26 mouse cellular contexts compared by ENCODE assay signal in the genomic region with DNA sequence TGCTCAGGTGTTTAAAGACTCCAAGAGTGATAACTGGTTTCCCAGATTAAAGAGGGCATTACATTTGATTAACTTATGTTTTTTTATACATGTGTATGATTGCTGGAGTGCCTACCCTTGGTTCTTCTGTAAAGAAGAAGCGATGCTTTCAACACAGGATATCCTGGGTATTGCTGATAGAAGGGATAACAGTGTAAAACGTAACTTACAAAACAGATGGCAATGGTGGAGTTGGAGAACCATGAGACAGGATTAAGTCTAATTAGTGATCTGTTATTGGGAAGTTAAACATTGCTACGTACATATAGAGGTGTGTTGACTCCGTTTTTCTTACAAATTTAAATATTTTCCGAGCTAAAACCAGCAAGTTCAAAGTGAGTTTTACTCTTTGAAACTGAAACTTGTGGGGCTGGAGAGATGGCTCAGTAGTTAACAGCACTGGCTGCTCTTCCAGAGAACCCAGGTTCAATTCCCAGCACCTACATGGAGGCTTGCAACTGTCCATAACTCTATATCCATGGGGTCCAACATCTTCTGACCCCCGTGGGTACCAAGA. TPM values are rescaled to one million over a fixed set of nuclear protein-coding genes. Genes with fewer than 3 reads are reported as not detected.
DNase-seq lines count a peak whose midpoint lies in the region; ATAC-seq lines count a peak whose summit lies in the region.
"Had no signal": no experiment of that assay in that cellular context is flagged by ENCODE, and none has a peak within 500 bp of the region (broad histone marks: within the 10 kb centered on the region; RNA-seq: fewer than 3 reads in every experiment).

No protein-coding gene starts in this region.

- no peaks in the 10 kb centered on the region for H3K27me3 ChIP-seq in limb, embryonic 10.5 days (ENCODE audit: low read depth, poor library complexity, severe bottlenecking)
- H3K27me3 ChIP-seq: embryonic facial prominence, embryonic 12.5 days; forebrain, embryonic 12.5 days; Patski had no signal

- no peaks in the 10 kb centered on the region for H3K9me3 ChIP-seq in limb, embryonic 10.5 days (replicated peaks)
- H3K9me3 ChIP-seq: embryonic facial prominence, embryonic 12.5 days; forebrain, embryonic 10.5 days; forebrain, embryonic 12.5 days; G1E had no signal

- H3K36me3 ChIP-seq in limb, embryonic 10.5 days: peaks cover 16% of the 10 kb centered on the region
- H3K36me3 ChIP-seq: forebrain, embryonic 12.5 days had no signal

- DNase-seq in CD4-positive helper T cell, adult 2 months (ENCODE audit: low read depth, low spot score): peak; percentile 39
- DNase-seq in naive thymus-derived CD4-positive, alpha-beta T cell, adult 2 months (ENCODE audit: low read depth): peak; percentile 45
- no peak for DNase-seq in thymus, postnatal 25 days
- DNase-seq in limb, embryonic 10.5 days (ENCODE audit: low spot score): no peak
- DNase-seq in adrenal gland, postnatal 14 days: no peak
- DNase-seq in cerebellum, postnatal 10 days: no peak
- DNase-seq: adrenal gland, adult 8-10 months; adrenal gland, postnatal 25 days; B cell, adult 2 months; cerebellum, adult 11 months; cerebellum, adult 18-20 months; cerebellum, adult 8-10 months; cerebellum, adult 9-11 months; cerebellum, postnatal 25 days had no signal

- WGBS in limb, embryonic 10.5 days: 90% methylated on average over 6 of the region's 6 CpGs

- peaks cover 9% of the 10 kb centered on the region for H3K4me1 ChIP-seq in limb, embryonic 10.5 days

- no peak overlapping the region for H3K27ac ChIP-seq in limb, embryonic 10.5 days
- H3K27ac ChIP-seq: embryonic facial prominence, embryonic 10.5 days; embryonic facial prominence, embryonic 12.5 days; forebrain, embryonic 10.5 days; forebrain, embryonic 12.5 days had no signal

- peak; percentile 22 for ATAC-seq in CD4-positive, CD25-positive, alpha-beta regulatory T cell, adult 4 months
- peak; percentile 29 for ATAC-seq in granulocyte monocyte progenitor cell, adult 5-6 weeks (replicated peaks; ENCODE audit: poor library complexity, severe bottlenecking)
- ATAC-seq: activated CD4-positive, CD25-positive, alpha-beta regulatory T cell, adult 4 months; forebrain, embryonic 14.5 days; forebrain, embryonic 16.5 days; Patski had no signal

- no peak overlapping the region for H3K4me3 ChIP-seq in limb, embryonic 10.5 days
- H3K4me3 ChIP-seq: embryonic facial prominence, embryonic 10.5 days; embryonic facial prominence, embryonic 12.5 days; erythroblast, embryonic 14.5 days; forebrain, embryonic 10.5 days; forebrain, embryonic 12.5 days had no signal

RNA-seq across cellular contexts. Expression of a gene that starts 4.8 kb away (rescaled TPM):
- polyA plus RNA-seq in CD4-positive, CD25-positive, alpha-beta regulatory T cell, adult 4 months (2017; shearing (Covaris generic)): 10 to 100 TPM; 47.1 to 78.3 TPM
- 52.2 and 95.7 TPM in 2 replicates for total RNA-seq in granulocyte monocyte progenitor cell, adult 5-6 weeks (2014; fragmentation: Nextera tagmentation)
- total RNA-seq in granulocyte monocyte progenitor cell, adult 5-6 weeks (2017): 59.9 and 65.7 TPM in 2 replicates
- 38.6 and 52.4 TPM in 2 replicates for polyA plus RNA-seq in limb, embryonic 10.5 days (2016; fragmentation: Nextera tagmentation; extraction: Ambion mirVana)
- total RNA-seq in adrenal gland, postnatal 14 days (2021): 51.3 and 59.9 TPM in 2 replicates

Comparison
In these comparisons a context has a peak if more than half of its experiments do, and no peak if none do; other contexts are left out.
1. DNase-seq: peak in CD4-positive helper T cell, adult 2 months (single experiment) and naive thymus-derived CD4-positive, alpha-beta T cell, adult 2 months (single experiment); none in thymus, postnatal 25 days (single experiment), limb, embryonic 10.5 days (single experiment), adrenal gland, postnatal 14 days (single experiment) and cerebellum, postnatal 10 days (0 of 2).